Mouse (Mus musculus) neural tube, embryonic 11.5 days (tissue): ENCODE measurements at regions not wholly inside any gene's neighbourhood (a gene's known extent, or its start where the extent isn't known, plus 50 kb on each side); places are given as distances from the start of the nearest gene placed in this dataset.

Experiments
- ATAC-seq: fragments of 200-750 bp; cut with Nextera tagmentation; 2 replicates; pipeline ENCODE4 v1.8.0; 2017; ENCODE audit warnings: moderate number of reproducible peaks, mild to moderate bottlenecking, moderate TSS enrichment, moderate library complexity; ENCODE audit not compliant: insufficient read depth, low FRiP score, low TSS enrichment
- DNase-seq: peaks from one replicate; pipeline ENCODE4 v3.0.0-alpha.2; 2015; ENCODE audit warnings: low spot score
- H3K27ac ChIP-seq: fragments of 300-500 bp; sonication (generic); 2 replicates; pipeline ENCODE4 v1.5.1; 2014; ENCODE audit warnings: low read depth, mild to moderate bottlenecking, low read length
- H3K27me3 ChIP-seq: fragments of 300-500 bp; sonication (generic); 2 replicates; pipeline ENCODE4 v1.6.1; 2014; ENCODE audit warnings: mild to moderate bottlenecking, low read length, mixed read lengths; ENCODE audit not compliant: control insufficient read depth, insufficient read depth
- H3K36me3 ChIP-seq: fragments of 300-500 bp; sonication (generic); 2 replicates; pipeline ENCODE4 v1.6.1; 2014; ENCODE audit warnings: mild to moderate bottlenecking, low read length, moderate library complexity, mixed read lengths; ENCODE audit not compliant: control insufficient read depth, insufficient read depth
- H3K4me1 ChIP-seq: fragments of 300-500 bp; sonication (generic); 2 replicates; pipeline ENCODE4 v1.6.1; 2014; ENCODE audit warnings: low read length, mixed read lengths; ENCODE audit not compliant: control insufficient read depth, insufficient read depth
- H3K4me2 ChIP-seq: fragments of 300-500 bp; sonication (generic); 2 replicates; pipeline ENCODE4 v1.6.1; 2014; ENCODE audit warnings: low read depth, mild to moderate bottlenecking, moderate library complexity
- H3K4me3 ChIP-seq: fragments of 300-500 bp; sonication (generic); 2 replicates; pipeline ENCODE4 v1.5.1; 2014; ENCODE audit warnings: low read depth, low read length
- H3K9ac ChIP-seq: fragments of 300-500 bp; sonication (generic); 2 replicates; pipeline ENCODE4 v1.6.1; 2014; ENCODE audit warnings: mild to moderate bottlenecking, low read length
- H3K9me3 ChIP-seq: fragments of 300-500 bp; sonication (generic); 2 replicates; pipeline ENCODE4 v1.6.1; 2016; ENCODE audit warnings: low read length; ENCODE audit not compliant: control insufficient read depth
- WGBS: fragments of 180-500 bp; shearing (Covaris S2); extraction: QIAGEN DNeasy Blood & Tissue Kit; methylation state at CpG from one replicate; pipeline ENCODE4 v1.1.7; 2014; 5-methylcytosine and 5-hydroxymethylcytosine counted together

DNA sequence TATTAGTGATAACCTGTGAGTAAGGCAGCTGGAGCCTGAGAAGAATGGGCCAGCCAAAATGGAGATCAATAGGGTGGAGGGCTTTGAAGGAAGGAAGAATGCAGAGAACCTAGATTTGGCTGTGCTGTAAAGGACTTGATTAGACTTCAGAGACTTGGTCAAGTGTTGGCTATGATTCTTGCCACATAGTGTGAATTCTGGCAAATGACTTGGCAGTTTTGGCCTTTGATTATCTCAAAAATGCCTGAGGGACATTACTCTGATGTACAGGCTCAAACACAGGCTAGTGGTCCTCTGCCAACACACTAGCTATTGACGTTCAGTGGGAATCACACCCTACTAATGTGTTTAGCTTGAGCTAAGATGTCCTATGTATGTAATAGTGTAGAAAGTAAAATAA is 237.5 kb downstream of the Osr1 start:
- ATAC-seq (no peak), DNase-seq (no peak)
- Histone ChIP-seq H3K27ac (no peak overlapping the region), H3K36me3 (no peaks in the 10 kb centered on the region), H3K4me3 (no peak overlapping the region), H3K9me3 (no peaks in the 10 kb centered on the region), H3K4me2 (no peak overlapping the region), H3K27me3 (no peaks in the 10 kb centered on the region), H3K4me1 (no peaks in the 10 kb centered on the region), H3K9ac (no peak overlapping the region)
- WGBS: 85% methylated on average over 1 of the region's 1 CpGs

DNA sequence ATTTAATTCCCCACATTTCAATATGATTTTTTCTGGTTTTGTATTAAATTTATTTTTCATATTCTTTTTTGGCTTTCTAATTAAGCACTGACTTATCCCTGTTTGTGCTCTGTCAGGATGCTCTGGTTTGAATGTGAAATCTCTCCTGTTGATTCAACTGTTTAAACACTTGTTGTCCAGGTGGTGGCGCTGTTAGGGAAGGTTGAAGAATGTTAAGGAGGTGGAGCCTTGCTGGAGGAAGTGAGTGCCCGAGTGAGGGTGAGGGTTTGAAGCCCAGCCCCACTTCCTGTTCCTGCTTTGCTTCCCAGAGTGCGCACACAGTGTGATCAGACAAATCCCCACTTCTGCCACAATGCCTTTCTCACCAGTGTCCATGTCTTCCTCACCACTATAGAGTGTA is 263.4 kb downstream of the Osr1 start:
- Histone ChIP-seq H3K4me3 (no peak overlapping the region), H3K4me2 (no peak overlapping the region), H3K36me3 (no peaks in the 10 kb centered on the region), H3K4me1 (no peaks in the 10 kb centered on the region), H3K27me3 (no peaks in the 10 kb centered on the region), H3K9ac (no peak overlapping the region), H3K27ac (no peak overlapping the region), H3K9me3 (no peaks in the 10 kb centered on the region)
- no peak for DNase-seq
- WGBS: 63% methylated on average over 3 of the region's 3 CpGs
- no peak for ATAC-seq

- no peak overlapping the region for H3K27ac ChIP-seq
- no peak overlapping the region for H3K9ac ChIP-seq
- H3K9me3 ChIP-seq: no peaks in the 10 kb centered on the region
- no peaks in the 10 kb centered on the region for H3K27me3 ChIP-seq
- ATAC-seq (no peak), DNase-seq (no peak)
- 84% methylated on average over 5 of the region's 5 CpGs for WGBS
- no peak overlapping the region for H3K4me3 ChIP-seq
- H3K4me2 ChIP-seq: no peak overlapping the region
- H3K4me1 ChIP-seq: no peaks in the 10 kb centered on the region
- H3K36me3 ChIP-seq: no peaks in the 10 kb centered on the region
These were observed 269.4 kb downstream of the Osr1 start for GRCm38 (mm10) chr12:9839198-9839845.

DNA sequence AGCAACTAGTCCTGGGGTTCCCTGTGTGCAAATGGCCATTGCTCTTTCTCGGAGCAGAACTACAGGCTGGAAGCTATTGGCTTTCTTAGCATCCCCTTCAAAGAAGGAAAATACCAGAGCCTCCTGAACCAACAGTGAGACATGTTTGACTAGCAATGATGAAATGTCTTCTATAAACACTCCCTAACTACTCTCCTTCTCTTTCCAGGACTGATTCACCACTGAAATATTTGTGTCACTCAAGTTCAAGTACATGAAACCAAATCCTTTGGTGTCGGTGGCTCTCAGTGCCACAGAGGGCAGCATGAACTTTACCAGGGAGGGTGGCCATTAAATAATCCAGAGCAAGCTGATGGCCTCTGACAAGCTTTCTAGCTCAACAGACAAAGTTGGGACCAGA is 270.0 kb downstream of the Osr1 start:
- WGBS: 77% methylated on average over 2 of the region's 2 CpGs
- Histone ChIP-seq H3K4me1 (no peaks in the 10 kb centered on the region), H3K4me3 (no peak overlapping the region), H3K4me2 (no peak overlapping the region), H3K9ac (no peak overlapping the region), H3K36me3 (no peaks in the 10 kb centered on the region), H3K27me3 (no peaks in the 10 kb centered on the region), H3K27ac (no peak overlapping the region), H3K9me3 (no peaks in the 10 kb centered on the region)
- no peak for DNase-seq
- no peak for ATAC-seq

GRCm38 (mm10) chr12:9847034-9847433 is 277.1 kb downstream of the Osr1 start:
- no peak overlapping the region for H3K4me2 ChIP-seq
- no peaks in the 10 kb centered on the region for H3K9me3 ChIP-seq
- WGBS: 88% methylated on average over 2 of the region's 2 CpGs
- H3K36me3 ChIP-seq: no peaks in the 10 kb centered on the region
- DNase-seq (no peak), ATAC-seq (no peak)
- no peak overlapping the region for H3K4me3 ChIP-seq
- H3K9ac ChIP-seq: no peak overlapping the region
- H3K27ac ChIP-seq: no peak overlapping the region
- H3K4me1 ChIP-seq: no peaks in the 10 kb centered on the region
- no peaks in the 10 kb centered on the region for H3K27me3 ChIP-seq

DNA sequence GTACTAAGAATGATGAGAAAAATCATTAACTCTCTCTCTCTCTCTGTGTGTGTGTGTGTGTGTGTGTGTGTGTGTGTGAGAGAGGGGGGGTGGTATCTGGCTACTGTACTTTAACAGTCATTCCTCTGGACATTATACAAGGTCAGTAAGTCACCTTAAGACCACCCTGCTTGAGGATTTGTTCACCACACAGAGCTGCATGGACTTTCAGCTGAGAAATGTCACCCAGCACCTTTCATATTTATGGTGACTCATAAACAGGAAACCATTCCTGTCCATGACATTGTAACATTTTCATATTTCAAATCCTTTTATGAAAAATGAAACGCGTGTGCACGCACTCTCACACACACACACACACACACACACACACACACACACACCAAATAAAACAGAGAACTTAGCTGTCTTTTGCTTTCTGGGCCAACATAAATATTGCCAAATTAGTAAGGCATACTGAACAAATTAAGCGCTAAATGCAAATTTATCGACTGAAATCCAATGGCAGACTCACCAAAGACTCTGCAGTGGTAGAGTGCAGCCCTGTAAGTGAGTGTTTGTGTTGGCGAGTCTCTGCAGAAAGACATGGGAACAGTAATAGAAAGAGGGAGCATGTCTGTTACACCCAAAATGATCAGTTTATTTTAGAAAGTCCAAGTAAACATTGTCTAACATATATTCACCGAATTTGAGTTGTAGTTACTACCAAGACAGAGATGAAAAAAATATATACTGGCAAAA is 277.7 kb downstream of the Osr1 start:
- H3K4me3 ChIP-seq: no peak overlapping the region
- H3K4me1 ChIP-seq: no peaks in the 10 kb centered on the region
- no peaks in the 10 kb centered on the region for H3K27me3 ChIP-seq
- H3K9ac ChIP-seq: no peak overlapping the region
- H3K27ac ChIP-seq: no peak overlapping the region
- no peak overlapping the region for H3K4me2 ChIP-seq
- H3K9me3 ChIP-seq: no peaks in the 10 kb centered on the region
- no peaks in the 10 kb centered on the region for H3K36me3 ChIP-seq
- ATAC-seq: no peak
- DNase-seq: no peak
- WGBS: 91% methylated on average over 7 of the region's 7 CpGs

- Histone ChIP-seq H3K27me3 (no peaks in the 10 kb centered on the region), H3K4me2 (no peak overlapping the region), H3K27ac (no peak overlapping the region), H3K4me1 (no peaks in the 10 kb centered on the region), H3K9me3 (no peaks in the 10 kb centered on the region), H3K9ac (no peak overlapping the region), H3K4me3 (no peak overlapping the region), H3K36me3 (no peaks in the 10 kb centered on the region)
- ATAC-seq (no peak), DNase-seq (no peak)
- WGBS: 85% methylated on average over 3 of the region's 3 CpGs
These were observed 285.6 kb downstream of the Osr1 start for GRCm38 (mm10) chr12:9855503-9856024.

GRCm38 (mm10) chr12:9856128-9856621 is 286.3 kb downstream of the Osr1 start:
- Histone ChIP-seq H3K36me3 (no peaks in the 10 kb centered on the region), H3K27me3 (no peaks in the 10 kb centered on the region), H3K4me2 (no peak overlapping the region), H3K27ac (no peak overlapping the region), H3K4me3 (no peak overlapping the region), H3K4me1 (no peaks in the 10 kb centered on the region), H3K9me3 (no peaks in the 10 kb centered on the region), H3K9ac (no peak overlapping the region)
- no peak for ATAC-seq
- DNase-seq: no peak
- WGBS: 95% methylated on average over 8 of the region's 8 CpGs

DNA sequence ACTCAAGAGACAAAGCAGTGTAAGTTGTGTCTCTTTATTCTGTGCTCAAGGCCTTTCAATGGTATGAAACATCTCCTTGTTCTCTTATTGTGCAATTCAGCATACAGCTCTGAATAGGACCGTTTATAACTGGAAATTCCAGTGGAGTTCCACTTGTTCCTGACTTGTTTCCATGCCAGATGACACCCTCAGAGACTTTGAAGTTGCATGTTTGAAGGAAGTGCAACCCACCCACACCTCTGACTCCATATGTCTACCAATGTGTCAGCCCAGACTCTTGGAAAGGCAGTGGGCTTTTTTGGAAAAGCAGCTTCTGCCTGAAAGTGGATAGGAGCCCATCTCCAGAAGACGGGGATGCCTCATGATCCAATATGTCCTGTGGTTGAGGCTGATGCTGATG is 288.1 kb downstream of the Osr1 start:
- Histone ChIP-seq H3K36me3 (no peaks in the 10 kb centered on the region), H3K4me2 (no peak overlapping the region), H3K4me3 (no peak overlapping the region), H3K27ac (no peak overlapping the region), H3K27me3 (no peaks in the 10 kb centered on the region), H3K9ac (no peak overlapping the region), H3K9me3 (no peaks in the 10 kb centered on the region), H3K4me1 (no peaks in the 10 kb centered on the region)
- WGBS: 72% methylated on average over 2 of the region's 2 CpGs
- no peak for ATAC-seq
- no peak for DNase-seq
